Mouse (Mus musculus): Measurements from ENCODE around the gene Oaf. TPM values are rescaled to one million over a fixed set of nuclear protein-coding genes. Genes with fewer than 3 reads are reported as not detected.

Oaf gene
- total RNA-seq (2021): 10 to 100 TPM; 18.2 to 24.4 TPM
- long read RNA-seq, experiment 1, transcript Oaf-201 (4 exons, 2,526 nt): major isoform, 49 of 52 reads
- long read RNA-seq, experiment 1, partial matches to known transcripts: 0 of 52 reads
- long read RNA-seq, experiment 1, other reads (novel, unspliced or antisense): 3 of 52 reads
- long read RNA-seq, experiment 2, transcript Oaf-201 (4 exons, 2,526 nt): major isoform, 42 of 46 reads
- long read RNA-seq, experiment 2, partial matches to known transcripts: 1 of 46 reads
- long read RNA-seq, experiment 2, other reads (novel, unspliced or antisense): 3 of 46 reads

DNA sequence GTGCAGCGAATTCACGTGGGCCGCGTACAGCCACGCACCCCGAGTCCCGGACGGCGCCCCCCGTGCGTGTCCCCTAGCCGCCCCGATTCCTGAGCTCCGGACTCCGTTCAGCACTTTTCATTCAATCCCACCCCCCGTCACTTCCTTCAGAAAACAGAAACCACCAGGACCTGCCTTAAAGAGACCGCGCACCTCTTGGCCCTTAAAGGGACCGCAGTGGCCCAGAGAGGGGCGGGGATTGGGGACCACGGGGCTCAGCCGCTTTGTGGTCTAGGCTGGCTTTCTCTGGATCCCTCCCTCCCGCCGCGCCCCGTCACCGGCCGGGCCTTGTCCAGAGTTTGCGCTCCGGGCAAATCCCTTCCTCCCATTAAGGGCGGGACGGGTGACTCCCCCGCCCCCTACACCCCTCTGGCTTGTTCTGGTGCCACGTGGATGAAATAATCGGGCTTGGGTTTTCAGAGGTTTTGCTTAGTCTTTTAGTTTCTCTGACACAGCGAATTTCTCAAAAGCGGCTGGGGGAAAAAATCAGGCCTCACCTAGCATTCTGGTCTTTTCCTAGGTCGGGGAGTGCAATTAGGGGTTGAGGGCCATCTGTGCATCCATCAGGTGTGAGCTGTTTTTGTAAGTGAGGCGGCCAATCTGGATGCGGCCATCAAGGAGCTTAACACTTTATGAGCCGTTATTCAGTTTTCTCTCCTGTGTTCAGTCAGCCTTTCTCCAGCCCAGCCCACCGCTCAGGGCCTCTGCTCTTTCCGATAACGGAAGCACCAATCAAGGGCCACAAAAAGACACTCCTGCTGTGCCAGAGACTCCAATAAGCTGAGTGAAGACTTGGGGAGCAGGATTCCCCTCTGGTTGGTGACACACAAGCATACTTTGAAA lies at the start of gene Oaf:
Oaf (minus strand) TSS at position 200 of the 882 bp plus-strand sequence.
- peak; percentile 55 to 77 for DNase-seq (ENCODE audit: low spot score in 2 of 2)

DNA sequence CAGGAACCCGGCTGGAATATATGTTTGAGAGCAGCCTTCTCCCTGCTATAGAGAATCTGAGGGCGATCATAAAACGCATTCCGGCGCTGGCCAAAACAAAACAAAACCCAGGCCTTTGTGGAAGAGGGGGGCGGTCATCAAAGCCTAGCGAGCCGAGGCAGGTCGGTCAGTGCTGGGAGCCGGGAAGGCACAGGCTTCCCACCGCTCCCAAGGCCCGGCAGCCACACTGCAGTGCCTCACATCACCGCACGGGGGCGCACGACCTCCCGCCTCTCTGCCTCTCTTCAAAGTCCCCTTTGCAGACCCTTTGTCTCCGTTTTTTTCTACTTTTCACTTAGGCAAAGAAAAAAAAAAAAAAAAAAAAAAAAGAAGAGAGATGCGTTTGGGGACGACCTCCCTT lies 47.2 kb upstream of the Oaf start:
- peak; percentile 68 to 72 for DNase-seq (ENCODE audit: low spot score in 2 of 2)

DNA sequence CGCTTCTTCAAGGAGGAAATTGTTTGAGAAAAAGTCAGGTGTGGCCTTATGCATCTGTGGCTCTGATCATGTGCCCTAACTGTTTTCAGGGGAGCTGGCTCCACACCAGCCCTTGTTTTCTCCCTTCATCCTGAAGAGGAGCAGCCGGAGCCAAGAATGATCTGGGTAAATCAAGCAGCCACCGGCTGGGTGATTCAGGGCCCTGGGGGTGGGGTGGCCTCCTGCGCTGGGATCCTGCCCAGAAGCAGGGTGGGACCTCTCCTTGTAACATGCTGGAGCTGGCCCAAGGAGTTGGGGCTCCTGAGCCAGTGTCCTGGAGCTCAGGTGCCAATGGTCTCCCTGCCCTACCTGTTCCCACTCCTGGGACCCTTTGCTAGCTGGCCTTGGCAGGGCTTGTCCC lies 45.6 kb upstream of the Oaf start:
- no peak for DNase-seq (ENCODE audit: low spot score in 2 of 2)

DNA sequence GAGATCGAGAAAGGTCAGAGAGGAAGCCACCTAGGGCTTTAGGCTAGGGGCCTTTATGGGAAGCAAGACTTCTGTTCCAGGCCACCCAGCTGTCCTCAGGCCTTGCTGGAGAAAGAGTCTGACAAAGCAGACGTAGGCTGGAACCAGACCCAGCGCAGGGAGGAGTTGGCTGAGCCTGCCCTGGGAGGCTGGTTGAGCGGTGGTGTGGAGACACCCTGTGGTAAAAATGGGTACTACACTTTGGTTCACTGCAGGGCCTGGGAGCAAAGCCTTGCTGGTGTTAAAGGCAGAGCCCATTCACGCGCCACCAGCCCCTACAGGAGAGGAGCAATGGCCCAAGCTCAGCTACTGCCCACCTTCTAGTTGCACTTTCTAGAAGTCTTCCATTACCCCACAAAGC lies 44.6 kb upstream of the Oaf start:
- DNase-seq (ENCODE audit: low spot score in 2 of 2): peak; percentile 83 to 90

DNA sequence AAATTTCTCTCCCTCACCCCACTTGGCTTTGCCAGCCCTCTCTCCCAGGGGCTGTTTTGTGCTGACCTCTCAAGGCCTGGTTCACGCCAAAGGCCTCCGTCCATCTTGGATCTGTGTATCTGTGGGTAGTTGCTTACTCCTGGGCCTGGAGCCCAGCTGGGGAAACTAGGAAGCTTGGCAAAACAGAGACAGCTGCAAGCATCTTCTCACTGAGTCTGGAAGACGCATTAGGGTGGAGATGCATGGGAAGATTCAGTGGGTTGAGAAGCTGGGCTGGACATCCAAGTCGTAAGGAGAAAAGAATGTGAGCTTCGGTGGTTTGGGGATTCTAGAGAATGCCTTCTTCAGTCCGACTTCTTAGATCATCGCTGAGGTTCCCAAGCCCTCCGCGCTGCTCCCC lies 34.0 kb upstream of the Oaf start:
- no peak for DNase-seq (ENCODE audit: low spot score in 2 of 2)

DNA sequence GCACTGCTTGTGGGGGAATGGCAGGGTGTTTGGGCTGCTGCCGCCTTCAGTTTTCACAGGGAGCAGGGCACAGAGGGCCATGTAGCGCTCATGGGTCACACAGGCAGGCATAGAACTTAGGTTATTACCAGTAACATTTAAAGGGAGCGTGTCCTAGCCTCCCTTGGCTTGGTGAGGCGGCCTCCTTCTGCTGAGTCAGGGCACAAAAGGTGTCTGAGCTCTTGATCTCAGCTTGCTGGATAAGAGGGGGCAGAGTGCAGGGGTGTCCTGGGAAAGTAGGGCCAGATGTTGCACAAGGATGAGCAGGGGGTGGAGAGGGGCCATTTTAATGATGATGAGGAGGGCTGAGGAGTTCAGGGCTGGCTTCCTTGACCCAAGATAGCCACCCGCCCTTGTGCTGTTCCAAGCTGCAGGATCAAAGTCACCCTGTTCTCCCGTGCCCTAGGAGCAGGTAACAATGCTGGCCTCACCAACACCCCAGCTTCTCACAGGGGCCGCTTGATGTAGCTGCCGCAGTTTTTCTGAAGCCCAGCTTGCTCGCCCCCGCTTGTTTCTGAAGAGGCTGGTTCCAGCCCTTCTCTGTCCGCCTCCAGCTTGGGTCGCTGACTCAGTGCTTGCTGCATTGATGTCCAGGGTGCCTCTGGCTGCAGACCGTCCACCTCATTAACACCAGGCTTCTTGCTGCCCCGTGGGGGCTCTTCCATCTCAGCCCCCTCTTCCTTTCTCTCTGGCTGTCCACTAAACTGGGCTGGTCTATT lies 32.2 kb upstream of the Oaf start:
- no peak for DNase-seq (ENCODE audit: low spot score in 2 of 2)

DNA sequence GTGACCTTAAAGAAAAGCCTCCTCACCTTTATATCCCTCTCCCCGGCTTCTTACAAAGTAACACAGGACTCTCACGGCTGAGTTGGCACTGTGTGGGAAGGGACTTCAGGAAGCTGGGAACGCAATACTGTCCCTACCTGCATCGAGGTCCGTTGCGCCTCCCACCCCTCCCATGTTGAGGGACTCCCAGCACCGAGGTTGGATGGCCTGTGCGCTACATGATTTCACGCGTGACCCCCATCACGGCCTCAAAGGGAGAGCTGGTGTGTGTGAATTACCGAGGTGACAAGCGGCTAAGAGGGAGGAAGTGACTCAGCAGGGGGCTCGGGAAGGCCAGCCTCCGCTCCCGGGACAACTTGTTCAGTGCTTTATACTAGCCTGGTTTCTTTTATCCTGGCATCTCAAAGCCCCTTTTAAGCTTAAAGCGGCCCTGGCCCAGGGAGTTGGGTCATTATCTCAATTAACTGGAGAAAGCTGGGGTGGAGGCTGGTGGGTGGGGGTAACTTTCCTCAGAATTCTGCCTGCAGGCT lies 31.1 kb upstream of the Oaf start:
- DNase-seq (ENCODE audit: low spot score in 2 of 2): peak; percentile 35 to 70

DNA sequence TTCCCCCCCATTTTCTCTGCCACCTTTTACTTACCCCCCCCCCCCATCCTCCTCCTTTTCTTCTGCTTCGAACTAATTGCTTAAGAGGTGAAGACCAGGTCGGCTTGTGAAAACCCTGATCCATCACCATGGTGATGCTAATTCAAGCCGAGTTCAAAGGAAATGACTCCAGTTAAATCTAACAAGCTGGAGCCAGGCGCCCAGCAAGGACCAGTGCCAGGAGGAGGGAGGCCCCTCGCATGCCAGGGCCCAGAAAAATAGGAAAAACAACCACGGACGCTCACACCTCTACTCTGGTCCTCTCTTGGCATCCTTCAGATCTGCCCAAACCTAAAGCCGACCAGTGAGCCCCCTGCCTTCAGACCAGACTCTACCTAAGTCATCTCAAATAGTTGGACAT lies 29.5 kb upstream of the Oaf start:
- peak in 1 of 2 experiments; percentile 67 for DNase-seq (ENCODE audit: low spot score in 2 of 2)

DNA sequence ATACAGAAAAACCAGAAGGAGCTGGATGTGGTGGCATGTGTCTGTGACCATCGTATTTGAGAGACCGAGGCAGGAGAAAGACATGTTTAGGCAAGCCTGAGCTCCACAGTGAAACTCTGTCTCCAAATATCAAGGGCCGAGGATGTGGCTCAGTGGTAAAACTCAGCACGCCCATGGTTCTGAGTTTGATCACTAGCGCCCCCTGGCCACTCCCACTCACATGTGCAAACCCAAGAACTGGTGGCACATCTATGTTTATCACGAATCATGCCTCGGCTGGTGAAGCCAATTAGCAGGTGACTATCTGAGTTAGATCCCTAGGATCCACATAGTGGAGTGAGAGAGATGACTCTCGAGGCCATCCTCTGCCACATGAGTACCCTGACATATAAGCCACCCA lies 27.6 kb upstream of the Oaf start:
- no peak for DNase-seq (ENCODE audit: low spot score in 2 of 2)

DNA sequence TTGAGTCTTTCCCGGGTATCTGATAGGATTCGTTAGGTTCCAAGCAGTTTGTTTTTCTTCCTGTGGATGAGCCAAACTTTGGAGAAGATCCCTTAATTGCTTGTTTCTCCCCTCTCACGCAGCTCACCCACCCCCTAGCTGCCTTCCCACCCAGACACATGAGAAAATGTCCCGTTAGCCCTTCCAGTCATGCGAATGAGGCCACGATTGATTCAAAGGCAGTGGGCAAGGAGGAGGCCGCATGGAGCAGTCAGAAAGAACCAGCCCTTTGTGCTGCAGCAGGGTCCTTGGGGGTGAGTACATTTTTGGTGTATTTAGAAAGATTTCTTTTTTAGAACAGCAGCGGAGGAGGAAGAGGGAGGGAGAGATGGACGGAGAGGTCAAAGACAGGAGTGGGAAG lies 25.5 kb upstream of the Oaf start:
- no peak for DNase-seq (ENCODE audit: low spot score in 2 of 2)

DNA sequence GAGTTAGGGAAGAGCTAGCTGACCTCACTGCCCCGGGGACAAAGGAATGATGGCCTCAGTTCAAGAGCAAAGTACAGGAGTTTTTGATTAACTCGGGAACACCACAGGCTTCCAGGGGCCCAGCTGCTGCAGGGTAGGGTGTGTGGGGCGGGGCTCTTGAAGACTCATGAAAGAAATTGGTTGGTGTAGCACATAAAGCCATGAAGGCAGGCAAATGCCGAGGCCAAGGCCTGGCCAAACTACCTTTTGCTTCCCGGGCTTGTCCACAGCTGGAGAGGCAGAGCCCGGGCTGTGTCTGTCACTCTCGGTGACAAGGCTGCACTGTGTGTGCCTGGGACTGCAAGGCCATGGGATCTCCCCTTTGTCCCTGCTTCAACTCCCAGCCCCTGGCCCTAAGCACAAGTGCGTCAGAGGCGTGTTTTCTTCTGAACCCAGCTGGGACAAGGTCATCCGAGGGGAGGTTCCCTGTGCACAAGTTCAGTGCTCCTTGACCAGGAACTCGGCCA lies 24.3 kb upstream of the Oaf start:
- no peak for DNase-seq (ENCODE audit: low spot score in 2 of 2)

DNA sequence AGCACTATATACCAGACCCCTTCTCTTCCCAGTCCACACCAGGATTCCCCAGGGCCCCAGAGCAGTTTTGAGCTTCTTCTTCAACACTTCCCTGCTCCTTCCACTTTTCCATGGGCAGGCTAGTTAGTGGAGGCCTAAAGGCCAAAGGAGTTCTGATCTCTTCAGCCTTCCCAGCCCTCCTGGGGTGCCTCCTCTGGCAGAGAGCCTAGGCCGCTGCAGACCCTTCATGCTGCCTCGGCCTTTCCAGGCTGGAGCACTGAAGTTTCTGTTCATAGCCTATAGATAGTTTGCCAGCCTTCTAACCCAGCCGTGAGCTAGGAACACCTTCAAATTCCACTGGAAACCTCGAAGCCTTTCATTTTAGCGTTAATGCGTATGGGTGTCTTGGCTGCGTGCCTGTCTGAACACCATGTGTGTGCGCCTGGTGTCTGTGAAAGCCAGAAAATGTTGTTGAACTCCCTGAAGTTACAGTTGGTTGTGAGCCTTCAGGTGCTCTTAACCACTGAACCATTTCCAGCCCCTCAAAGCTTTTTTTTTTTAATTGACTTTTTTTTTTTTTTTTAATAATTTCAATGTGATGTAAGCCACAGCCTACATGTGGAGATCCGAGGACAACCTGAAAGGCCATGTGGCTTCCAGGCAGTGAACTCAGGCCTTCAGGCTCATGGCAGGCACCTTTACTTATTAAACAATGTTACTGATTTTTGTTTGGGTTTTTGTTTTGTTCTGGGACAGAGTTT lies 23.3 kb upstream of the Oaf start:
- DNase-seq (ENCODE audit: low spot score in 2 of 2): no peak

DNA sequence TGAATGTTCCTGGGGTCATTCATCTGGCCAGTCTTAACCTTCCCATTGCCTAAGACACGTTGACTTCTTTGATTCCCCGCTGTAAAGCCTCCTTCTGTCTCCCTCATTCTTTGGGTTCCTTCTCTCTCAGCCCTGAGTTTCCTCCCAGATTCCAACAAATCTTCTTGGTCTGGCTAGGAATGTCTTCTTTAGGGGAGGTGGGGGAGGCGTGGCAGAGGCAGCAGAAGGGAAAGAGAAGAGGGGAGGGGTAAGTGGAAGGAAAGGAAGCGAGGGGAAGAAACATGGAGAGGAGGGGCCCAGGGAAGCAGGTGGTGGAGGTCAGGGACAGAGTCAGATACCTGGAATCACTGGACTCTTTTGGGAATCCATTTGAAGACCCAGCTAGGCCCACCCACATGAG lies 22.7 kb upstream of the Oaf start:
- DNase-seq (ENCODE audit: low spot score in 2 of 2): no peak

DNA sequence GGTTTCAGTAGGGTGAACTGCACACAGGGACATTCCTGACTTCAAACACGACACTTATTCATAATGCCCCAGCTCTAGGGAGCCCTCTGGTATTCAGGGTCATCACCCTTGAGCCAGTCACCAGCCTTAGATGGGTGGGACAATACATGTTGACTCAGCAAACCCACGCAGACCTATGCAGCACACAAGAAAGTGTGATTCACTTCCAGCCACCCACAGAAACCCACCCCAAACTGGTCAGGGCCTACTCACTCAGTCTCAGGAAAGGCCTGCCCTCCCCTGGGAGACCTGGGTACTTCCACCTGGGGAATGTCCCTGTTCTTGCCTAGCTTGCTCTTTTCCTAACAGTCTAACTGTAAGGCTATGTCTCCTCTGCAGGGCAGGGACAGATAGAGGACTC lies 22.2 kb upstream of the Oaf start:
- no peak for DNase-seq (ENCODE audit: low spot score in 2 of 2)

DNA sequence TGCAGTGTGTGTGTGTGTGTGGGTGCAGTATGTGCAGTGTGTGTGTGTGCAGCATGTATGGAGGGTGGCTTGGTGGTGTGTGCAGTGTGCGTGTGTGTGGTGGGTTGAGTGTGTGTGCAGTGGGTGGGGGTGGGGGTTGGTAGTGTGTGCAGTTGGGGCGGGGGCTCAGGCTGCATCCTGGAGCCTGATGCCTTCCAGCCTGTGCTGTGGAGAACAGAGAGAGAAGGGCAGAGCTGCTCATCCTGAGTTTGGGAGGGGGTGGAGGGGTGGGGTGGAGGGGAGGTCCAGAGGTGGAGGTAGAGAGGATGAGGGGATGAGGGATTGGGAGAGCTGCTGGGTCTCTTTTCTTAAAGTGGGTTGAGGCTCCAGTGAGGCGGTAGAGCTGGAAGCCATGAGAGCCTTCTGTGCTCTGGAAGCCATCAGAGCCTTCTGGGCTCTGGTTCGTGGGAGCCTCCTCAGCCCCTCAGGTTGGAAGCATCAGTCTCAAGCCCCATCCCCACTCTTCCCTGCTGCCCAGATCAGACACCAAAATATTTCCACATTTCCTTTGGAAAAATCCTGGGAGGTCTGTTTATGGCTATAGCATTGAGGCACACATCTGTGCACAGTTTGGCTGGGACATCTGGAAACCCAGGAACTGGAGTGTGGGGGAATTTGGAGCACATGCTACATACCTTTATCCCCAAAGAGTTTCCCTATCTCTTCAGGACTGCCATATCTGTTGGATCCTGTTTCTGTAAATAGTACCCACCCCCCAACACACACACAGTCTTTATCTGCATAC lies 21.6 kb upstream of the Oaf start:
- DNase-seq (ENCODE audit: low spot score in 2 of 2): no peak

DNA sequence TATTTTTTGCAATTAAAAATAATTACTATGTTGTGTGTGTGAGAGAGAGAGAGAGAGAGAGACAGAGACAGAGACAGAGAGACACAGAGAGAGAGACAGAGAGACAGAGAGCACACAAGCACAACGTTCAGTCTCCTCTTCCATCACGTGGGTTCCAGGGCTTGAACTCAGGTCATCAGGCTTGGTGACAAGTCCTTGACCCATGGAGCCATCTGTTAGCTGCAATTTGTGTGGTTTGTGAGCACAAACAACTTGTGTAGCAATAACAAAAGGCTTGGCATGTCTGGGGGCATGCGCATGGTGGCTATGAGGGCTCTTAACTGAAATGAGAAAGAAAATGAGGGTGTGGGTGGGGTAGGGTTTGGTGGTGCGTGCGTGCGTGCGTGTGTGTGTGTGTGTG lies 20.9 kb upstream of the Oaf start:
- no peak for DNase-seq (ENCODE audit: low spot score in 2 of 2)

DNA sequence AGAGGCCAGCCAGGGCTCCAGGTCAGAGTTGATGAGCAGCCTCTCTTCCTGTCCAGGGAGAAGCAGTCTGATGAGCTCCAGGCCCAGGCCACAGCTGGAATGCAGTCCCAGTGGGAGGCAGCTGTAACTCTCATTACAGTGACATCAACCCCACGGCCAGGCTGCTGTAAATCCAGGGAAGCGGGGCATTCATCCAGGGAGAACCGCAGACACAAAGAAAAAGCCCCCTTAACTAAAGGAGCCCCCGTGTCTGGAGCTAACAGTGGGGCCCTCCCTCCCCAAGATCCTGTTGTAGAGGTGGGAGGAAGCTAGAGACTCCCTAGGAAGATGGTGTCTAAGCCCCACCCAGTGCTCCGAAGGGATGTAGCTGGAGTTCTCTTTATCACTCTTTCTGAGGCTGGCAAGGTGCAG lies 13.6 kb upstream of the Oaf start:
- DNase-seq (ENCODE audit: low spot score in 2 of 2): no peak

DNA sequence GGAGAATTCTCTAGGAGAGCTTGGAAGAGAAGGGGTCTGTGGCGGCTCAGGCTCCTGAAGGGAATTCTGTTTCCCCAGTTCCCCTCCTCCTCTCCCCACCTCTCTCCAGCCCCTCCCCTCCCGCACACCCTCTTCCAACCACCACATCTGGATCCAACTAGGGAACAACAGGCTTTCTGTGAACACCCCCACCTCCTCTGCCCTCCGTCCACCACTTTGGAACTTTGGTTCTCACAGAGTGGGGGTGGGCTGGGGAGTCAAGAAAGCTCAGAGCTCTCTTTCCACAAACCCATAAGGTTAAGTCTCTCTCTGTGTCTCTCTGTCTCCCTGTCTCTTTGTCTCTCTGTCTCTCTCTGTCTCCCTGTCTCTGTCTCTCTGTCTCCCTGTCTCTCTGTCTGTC lies 13.1 kb upstream of the Oaf start:
- no peak for DNase-seq (ENCODE audit: low spot score in 2 of 2)

DNA sequence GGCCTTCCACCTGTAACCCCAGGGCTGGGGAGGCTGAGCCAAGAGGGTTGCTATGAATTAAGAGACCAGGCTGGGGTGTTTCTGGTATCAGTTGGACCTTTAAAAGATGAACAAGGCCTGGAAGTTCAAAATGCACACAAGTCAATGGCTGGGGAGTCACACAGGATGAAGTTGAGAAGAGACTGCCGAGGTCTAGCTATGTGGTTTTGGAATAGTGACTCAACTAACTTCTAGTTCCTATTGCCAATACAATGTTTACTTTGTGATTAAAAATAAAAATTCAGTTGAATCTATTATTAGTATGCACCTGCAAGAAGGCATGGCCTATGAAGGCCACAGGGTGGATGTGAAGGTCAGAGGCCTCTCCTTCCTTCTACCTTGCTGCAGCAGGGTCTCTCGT lies 12.1 kb upstream of the Oaf start:
- DNase-seq (ENCODE audit: low spot score in 2 of 2): no peak

DNA sequence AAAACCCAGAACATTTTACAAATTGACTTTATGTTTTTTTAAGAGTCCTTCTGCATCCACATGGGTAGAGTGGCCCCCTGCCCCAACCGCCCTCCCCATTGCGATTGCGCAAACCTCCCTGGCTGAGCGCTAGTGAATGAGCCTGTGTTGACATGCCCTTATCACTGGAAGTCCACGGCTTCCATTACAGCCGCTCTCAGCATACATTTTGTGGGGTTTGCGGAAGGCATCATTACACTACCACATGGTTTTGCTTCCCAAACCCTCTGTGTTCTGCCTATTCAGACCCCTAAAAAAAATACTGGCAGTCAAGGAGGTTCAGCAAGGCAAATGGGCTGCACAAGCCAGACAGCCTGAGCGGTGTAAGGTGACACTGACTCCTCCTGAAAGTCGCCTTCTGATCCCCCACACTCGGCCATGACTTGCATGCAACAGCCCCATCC lies 7.0 kb upstream of the Oaf start:
- DNase-seq (ENCODE audit: low spot score in 2 of 2): no peak

Data from layer of hippocampus, postnatal 14 days (tissue).